Mouse (Mus musculus): ENCODE measurements around the gene Hdac4. TPM values are rescaled to one million over a fixed set of nuclear protein-coding genes. Genes with fewer than 3 reads are reported as not detected.

Hdac4 gene
- polyA plus RNA-seq, 1 experiment from 2014 or later = 16.3 TPM

DNA sequence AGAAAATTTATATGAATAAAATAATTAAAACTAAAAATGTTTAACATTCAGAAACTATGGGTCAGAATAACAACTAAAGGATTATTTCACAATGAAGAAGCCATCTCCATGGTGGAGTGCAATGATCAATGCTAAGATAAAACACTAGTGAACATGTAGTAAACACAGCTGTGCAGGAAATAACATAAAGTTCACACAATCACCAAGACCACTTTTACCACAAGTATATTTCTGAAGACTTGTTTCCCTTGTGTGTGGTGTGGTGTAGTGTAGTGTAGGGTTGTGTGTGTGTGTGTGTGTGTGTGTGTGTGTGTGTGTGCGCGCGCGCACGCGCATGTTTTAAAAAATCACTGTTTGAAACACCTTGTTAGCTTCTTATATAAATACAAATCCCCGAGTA, 126.0 kb downstream of the Hdac4 start:
- no peaks in the 10 kb centered on the region for H3K36me3 ChIP-seq (ENCODE audit: insufficient read depth, low read length)
- H3K9me3 ChIP-seq (ENCODE audit: low read length) = no peaks in the 10 kb centered on the region
- H3K27ac ChIP-seq (ENCODE audit: low read length) = no peak overlapping the region
- 96% methylated on average over 7 of the region's 7 CpGs for WGBS
- H3K4me1 ChIP-seq (ENCODE audit: insufficient read depth, low read depth, low read length) = no peaks in the 10 kb centered on the region
- ATAC-seq (no peak), DNase-seq (ENCODE audit: low spot score) (no peak)
- TF ChIP-seq CTCF (IDR thresholded peaks at IDR 0.05) = no peak
- no peak for TF ChIP-seq EP300 (IDR thresholded peaks at IDR 0.05)
- no peak overlapping the region for H3K4me3 ChIP-seq (ENCODE audit: low read depth, low read length)
- H3K27me3 ChIP-seq (replicated peaks; ENCODE audit: insufficient read depth, low read length) = no peaks in the 10 kb centered on the region
- no peak overlapping the region for H3K9ac ChIP-seq (replicated peaks; ENCODE audit: low read depth)
- H3K4me2 ChIP-seq (replicated peaks; ENCODE audit: low read depth, low read length) = no peak overlapping the region

DNA sequence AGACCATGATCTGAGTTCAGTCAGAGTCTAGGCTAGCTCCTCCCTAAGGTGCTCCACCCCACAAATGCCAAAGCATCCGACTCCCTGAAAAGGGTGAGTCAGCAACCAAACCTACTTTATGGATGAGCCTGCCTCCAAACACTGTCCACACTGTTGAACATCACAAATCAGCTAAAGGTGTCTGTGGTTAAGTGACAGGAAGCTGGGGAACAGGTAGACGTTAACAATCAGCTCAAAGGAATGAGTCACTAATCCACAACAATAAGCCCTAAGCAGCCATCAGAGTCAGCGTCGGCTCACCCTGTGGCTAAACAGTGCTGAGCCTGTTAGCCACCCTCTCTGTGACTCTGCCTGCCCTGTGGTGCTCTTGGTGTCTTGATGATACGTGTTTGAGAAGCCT, 131.2 kb downstream of the Hdac4 start:
- no peak overlapping the region for H3K27ac ChIP-seq (ENCODE audit: low read length)

DNA sequence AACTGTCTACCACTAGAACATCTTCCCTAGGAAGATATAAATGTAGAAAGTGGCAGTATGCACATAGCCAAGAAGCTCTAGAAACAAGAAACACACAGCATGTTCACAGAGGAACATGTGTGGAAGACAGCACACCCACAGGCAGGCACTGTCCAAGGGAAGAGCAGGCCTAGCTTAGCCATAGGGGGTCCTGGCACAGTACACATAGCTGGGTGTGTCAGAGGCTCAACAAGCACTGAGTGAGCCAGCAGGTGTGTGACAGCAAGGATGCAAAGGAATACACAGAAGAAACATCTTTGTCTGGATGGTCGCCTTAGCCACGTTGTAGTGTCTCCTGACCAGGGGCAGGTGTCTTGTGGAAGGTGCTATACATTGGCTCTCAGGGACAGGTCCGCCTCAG, 132.2 kb downstream of the Hdac4 start:
- no peaks in the 10 kb centered on the region for H3K36me3 ChIP-seq (ENCODE audit: insufficient read depth, low read length)
- H3K4me1 ChIP-seq (ENCODE audit: insufficient read depth, low read depth, low read length) = no peaks in the 10 kb centered on the region
- no peak overlapping the region for H3K9ac ChIP-seq (replicated peaks; ENCODE audit: low read depth)
- H3K4me3 ChIP-seq (ENCODE audit: low read depth, low read length) = no peak overlapping the region
- no peak overlapping the region for H3K4me2 ChIP-seq (replicated peaks; ENCODE audit: low read depth, low read length)
- TF ChIP-seq EP300 (IDR thresholded peaks at IDR 0.05) = no peak
- no peak for TF ChIP-seq CTCF (IDR thresholded peaks at IDR 0.05)
- no peaks in the 10 kb centered on the region for H3K9me3 ChIP-seq (ENCODE audit: low read length)
- 85% methylated on average over 3 of the region's 3 CpGs for WGBS
- no peak overlapping the region for H3K27ac ChIP-seq (ENCODE audit: low read length)
- H3K27me3 ChIP-seq (replicated peaks; ENCODE audit: insufficient read depth, low read length) = no peaks in the 10 kb centered on the region
- ATAC-seq = no peak
- DNase-seq (ENCODE audit: low spot score) = no peak

More for the DNA sequence above, 131.2 kb downstream of the Hdac4 start:
- 76% methylated on average over 5 of the region's 5 CpGs for WGBS
- Histone ChIP-seq H3K27me3 (replicated peaks; ENCODE audit: insufficient read depth, low read length) (no peaks in the 10 kb centered on the region), H3K9me3 (ENCODE audit: low read length) (no peaks in the 10 kb centered on the region), H3K36me3 (ENCODE audit: insufficient read depth, low read length) (no peaks in the 10 kb centered on the region), H3K9ac (replicated peaks; ENCODE audit: low read depth) (no peak overlapping the region), H3K4me3 (ENCODE audit: low read depth, low read length) (no peak overlapping the region), H3K4me1 (ENCODE audit: insufficient read depth, low read depth, low read length) (no peaks in the 10 kb centered on the region), H3K4me2 (replicated peaks; ENCODE audit: low read depth, low read length) (no peak overlapping the region)
- no peak for ATAC-seq
- no peak for TF ChIP-seq CTCF (IDR thresholded peaks at IDR 0.05)
- no peak for TF ChIP-seq EP300 (IDR thresholded peaks at IDR 0.05)
- no peak for DNase-seq (ENCODE audit: low spot score)

DNA sequence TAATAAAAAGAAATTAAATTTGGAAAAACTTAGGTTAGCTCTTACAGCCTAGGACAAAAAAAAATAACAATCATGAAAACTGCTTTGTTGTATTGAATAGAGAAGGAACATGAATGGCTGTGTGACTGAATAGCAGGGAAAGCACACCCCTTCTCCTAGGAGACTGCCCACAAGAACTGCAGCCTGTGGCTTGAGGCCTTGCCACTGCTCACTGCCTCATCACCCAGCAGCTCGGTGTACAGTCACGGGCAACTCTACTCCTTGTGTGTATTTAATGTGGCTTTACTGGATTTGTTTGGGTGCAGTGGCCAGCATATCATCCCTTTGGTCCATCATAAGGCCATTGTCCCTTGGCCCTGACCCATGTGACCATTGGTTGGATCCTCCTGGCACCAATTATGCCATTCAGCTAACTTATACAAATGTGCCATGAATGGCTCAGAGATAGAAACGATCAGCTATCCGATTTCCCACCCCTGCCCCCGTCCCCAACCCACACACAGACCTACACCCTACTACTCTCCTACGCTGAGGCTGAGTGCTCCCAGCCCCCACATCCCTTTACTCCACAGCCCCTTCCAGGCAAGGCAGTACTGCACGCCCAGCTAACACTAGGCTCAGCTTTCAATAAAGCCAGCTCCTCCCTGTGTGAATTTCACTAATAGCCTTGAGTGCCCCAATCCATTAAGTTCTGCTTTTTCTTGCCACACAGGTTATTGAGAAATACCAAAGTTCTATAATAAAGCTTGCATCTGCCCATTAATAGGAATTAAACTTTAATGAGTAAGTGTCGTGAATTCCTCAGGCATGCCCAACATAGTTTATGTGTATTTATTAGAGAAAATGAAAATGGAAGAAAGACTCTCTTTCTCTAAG, 134.1 kb downstream of the Hdac4 start:
- Histone ChIP-seq H3K9me3 (ENCODE audit: low read length) (no peaks in the 10 kb centered on the region), H3K9ac (replicated peaks; ENCODE audit: low read depth) (no peak overlapping the region), H3K4me3 (ENCODE audit: low read depth, low read length) (no peak overlapping the region), H3K27me3 (replicated peaks; ENCODE audit: insufficient read depth, low read length) (no peaks in the 10 kb centered on the region), H3K4me1 (ENCODE audit: insufficient read depth, low read depth, low read length) (no peaks in the 10 kb centered on the region), H3K4me2 (replicated peaks; ENCODE audit: low read depth, low read length) (no peak overlapping the region), H3K36me3 (ENCODE audit: insufficient read depth, low read length) (no peaks in the 10 kb centered on the region), H3K27ac (ENCODE audit: low read length) (no peak overlapping the region)
- 82% methylated on average over 8 of the region's 8 CpGs for WGBS
- no peak for TF ChIP-seq EP300 (IDR thresholded peaks at IDR 0.05)
- no peak for TF ChIP-seq CTCF (IDR thresholded peaks at IDR 0.05)
- ATAC-seq (no peak), DNase-seq (ENCODE audit: low spot score) (peak; percentile 43)

DNA sequence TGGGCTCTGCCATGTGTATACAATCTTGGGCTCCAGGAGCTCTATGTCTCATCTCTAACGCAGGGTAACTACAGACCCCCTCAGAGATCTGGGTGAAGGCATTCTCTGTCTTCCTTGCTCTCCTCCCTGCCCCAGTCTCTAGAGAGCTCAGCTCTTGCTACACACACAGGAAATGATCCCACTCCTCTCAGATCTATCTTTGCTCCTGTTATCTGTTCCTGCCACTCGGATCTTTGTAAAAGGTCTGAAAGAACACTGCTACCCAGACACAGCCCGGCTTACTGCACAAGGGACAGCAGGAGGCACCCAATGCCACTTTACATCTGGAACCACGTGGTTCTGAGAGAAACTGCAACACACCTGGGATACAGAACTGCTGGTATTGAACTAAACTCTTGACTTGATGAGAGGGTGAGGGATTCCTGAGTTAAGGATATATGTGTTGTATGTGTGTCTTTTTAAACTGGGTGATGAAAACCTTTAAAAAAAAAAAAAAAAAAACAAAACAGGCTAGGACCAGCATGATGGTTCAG, 134.9 kb downstream of the Hdac4 start:
- no peak overlapping the region for H3K4me3 ChIP-seq (ENCODE audit: low read depth, low read length)
- no peak for DNase-seq (ENCODE audit: low spot score)

DNA sequence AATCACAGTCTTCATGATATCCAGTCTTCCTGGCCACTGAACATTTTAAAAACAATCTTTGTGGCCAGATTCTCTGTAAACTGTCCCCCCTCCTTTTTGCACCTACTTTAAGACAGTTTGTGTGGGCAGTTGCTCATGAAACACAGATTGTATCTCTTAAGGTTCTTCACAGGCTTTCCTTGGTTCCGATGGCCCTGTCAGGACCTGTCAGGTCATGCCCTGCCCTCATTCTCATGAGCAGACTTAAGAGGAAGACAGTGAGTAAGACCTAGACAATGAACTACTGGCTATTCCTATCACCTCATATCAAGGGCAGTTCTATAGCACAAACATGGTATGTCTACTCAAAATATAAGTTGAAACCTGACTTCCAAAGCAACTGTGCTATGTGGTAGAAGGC, 135.9 kb downstream of the Hdac4 start:
- Histone ChIP-seq H3K4me1 (ENCODE audit: insufficient read depth, low read depth, low read length) (peaks cover 10% of the 10 kb centered on the region; the same call in 1 of the 2 replicates), H3K9ac (replicated peaks; ENCODE audit: low read depth) (no peak overlapping the region), H3K36me3 (ENCODE audit: insufficient read depth, low read length) (no peaks in the 10 kb centered on the region), H3K27ac (ENCODE audit: low read length) (no peak overlapping the region), H3K4me2 (replicated peaks; ENCODE audit: low read depth, low read length) (no peak overlapping the region), H3K9me3 (ENCODE audit: low read length) (no peaks in the 10 kb centered on the region), H3K4me3 (ENCODE audit: low read depth, low read length) (no peak overlapping the region), H3K27me3 (replicated peaks; ENCODE audit: insufficient read depth, low read length) (no peaks in the 10 kb centered on the region)
- 96% methylated on average over 1 of the region's 1 CpGs for WGBS
- ATAC-seq = no peak
- TF ChIP-seq CTCF (IDR thresholded peaks at IDR 0.05) (no peak), EP300 (IDR thresholded peaks at IDR 0.05) (no peak)
- DNase-seq (ENCODE audit: low spot score) = no peak

More for the DNA sequence above, 134.9 kb downstream of the Hdac4 start:
- ATAC-seq = no peak
- no peak for TF ChIP-seq CTCF (IDR thresholded peaks at IDR 0.05)
- TF ChIP-seq EP300 (IDR thresholded peaks at IDR 0.05) = no peak
- no peaks in the 10 kb centered on the region for H3K9me3 ChIP-seq (ENCODE audit: low read length)
- H3K27ac ChIP-seq (ENCODE audit: low read length) = no peak overlapping the region
- no peak overlapping the region for H3K9ac ChIP-seq (replicated peaks; ENCODE audit: low read depth)
- H3K4me2 ChIP-seq (replicated peaks; ENCODE audit: low read depth, low read length) = no peak overlapping the region
- peaks cover 5% of the 10 kb centered on the region; the same call in 1 of the 2 replicates for H3K4me1 ChIP-seq (ENCODE audit: insufficient read depth, low read depth, low read length)
- 70% methylated on average over 4 of the region's 4 CpGs for WGBS
- no peaks in the 10 kb centered on the region for H3K36me3 ChIP-seq (ENCODE audit: insufficient read depth, low read length)
- no peaks in the 10 kb centered on the region for H3K27me3 ChIP-seq (replicated peaks; ENCODE audit: insufficient read depth, low read length)
